Mouse (Mus musculus) hindbrain, embryonic 14.5 days (tissue): ENCODE measurements around the gene Map3k6. TPM values are rescaled to one million over a fixed set of nuclear protein-coding genes. Genes with fewer than 3 reads are reported as not detected.

Experiments
- ATAC-seq: fragments of 200-750 bp; cut with Nextera tagmentation; 2 replicates; pipeline ENCODE4 v1.8.0; 2017; ENCODE audit warnings: moderate number of reproducible peaks, mild to moderate bottlenecking, moderate TSS enrichment, moderate library complexity; ENCODE audit not compliant: low FRiP score
- DNase-seq: peaks from one replicate; pipeline ENCODE4 v3.0.0-alpha.2; 2015; ENCODE audit warnings: low spot score
- H3K27ac ChIP-seq: fragments of 300-500 bp; sonication (generic); 2 replicates; pipeline ENCODE4 v1.5.1; 2014; ENCODE audit warnings: mild to moderate bottlenecking, moderate library complexity
- H3K27me3 ChIP-seq: fragments of 300-500 bp; sonication (generic); 2 replicates; pipeline ENCODE4 v1.6.1; 2014; ENCODE audit warnings: mild to moderate bottlenecking, low read length, mixed read lengths; ENCODE audit not compliant: control insufficient read depth, insufficient read depth
- H3K36me3 ChIP-seq: fragments of 300-500 bp; sonication (generic); replicated peaks from 2 replicates; pipeline ENCODE4 v1.6.1; 2014; ENCODE audit not compliant: control insufficient read depth, insufficient read depth
- H3K4me1 ChIP-seq: fragments of 300-500 bp; sonication (generic); replicated peaks from 2 replicates; pipeline ENCODE4 v1.6.1; 2014; ENCODE audit warnings: antibody characterized with exemption, low read length, mixed read lengths; ENCODE audit not compliant: control insufficient read depth, insufficient read depth
- H3K4me2 ChIP-seq: fragments of 300-500 bp; sonication (generic); replicated peaks from 2 replicates; pipeline ENCODE4 v1.6.1; 2014; ENCODE audit warnings: mild to moderate bottlenecking, moderate library complexity
- H3K4me3 ChIP-seq: fragments of 300-500 bp; sonication (generic); replicated peaks from 2 replicates; pipeline ENCODE4 v1.5.1; 2014; ENCODE audit warnings: mild to moderate bottlenecking, low read length
- H3K9ac ChIP-seq: fragments of 300-500 bp; sonication (generic); 2 replicates; pipeline ENCODE4 v1.6.1; 2014
- H3K9me3 ChIP-seq: fragments of 300-500 bp; sonication (generic); 2 replicates; pipeline ENCODE4 v1.6.1; 2016; ENCODE audit warnings: low read length; ENCODE audit not compliant: control insufficient read depth
- WGBS: fragments of 180-500 bp; shearing (Covaris S2); extraction: QIAGEN DNeasy Blood & Tissue Kit; methylation state at CpG from one replicate; pipeline ENCODE4 v1.1.7; 2014; 5-methylcytosine and 5-hydroxymethylcytosine counted together
- polyA plus RNA-seq: library from polyadenylated mRNA; unstranded; fragments of >200 nt; fragmentation: Nextera tagmentation; extraction: Ambion mirVana; gene quantifications from 2 replicates; pipeline ENCODE4 v1.2.1, GENCODE M21; 2014

Map3k6 gene
- polyA plus RNA-seq, 1 experiment from 2014 or later, result 1.7 TPM

- Histone ChIP-seq H3K27me3 (peaks cover 10% of the 10 kb centered on the region), H3K4me2 (no peak overlapping the region), H3K4me1 (0 out of 2 replicates have a peak, but pooled peaks cover 5% of the 10 kb centered on the region), H3K4me3 (no peak overlapping the region), H3K27ac (no peak overlapping the region), H3K9ac (no peak overlapping the region), H3K36me3 (no peaks in the 10 kb centered on the region), H3K9me3 (no peaks in the 10 kb centered on the region)
- WGBS, result 67% methylated on average over 10 of the region's 10 CpGs
- ATAC-seq (no peak), DNase-seq (no peak)
Measured at GRCm38 (mm10) chr4:133226073-133226472, 14.5 kb upstream of the Map3k6 start.

DNA sequence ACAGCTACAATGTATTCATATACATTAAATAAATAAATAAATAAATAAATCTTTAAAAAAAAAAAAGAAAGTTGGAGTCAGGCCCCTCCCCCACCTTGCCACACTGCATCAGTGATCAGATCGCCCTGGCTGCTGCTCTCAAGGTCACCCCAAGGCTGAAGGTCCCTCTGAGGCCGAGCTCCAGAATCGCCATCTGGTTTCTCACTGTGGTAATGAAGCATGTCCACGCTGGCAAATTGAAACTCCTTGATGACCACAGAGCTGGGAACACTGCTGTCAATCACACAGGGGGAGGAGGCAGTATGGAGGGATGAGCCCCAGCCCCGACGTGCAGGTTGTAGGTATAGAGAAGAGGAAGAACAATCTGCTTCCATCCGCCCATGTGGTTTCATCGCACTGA is 13.0 kb upstream of the Map3k6 start:
- DNase-seq (no peak), ATAC-seq (no peak)
- Histone ChIP-seq H3K4me1 (0 out of 2 replicates have a peak, but pooled peaks cover 5% of the 10 kb centered on the region), H3K9ac (no peak overlapping the region), H3K4me3 (no peak overlapping the region), H3K36me3 (no peaks in the 10 kb centered on the region), H3K9me3 (no peaks in the 10 kb centered on the region), H3K27ac (no peak overlapping the region), H3K4me2 (no peak overlapping the region), H3K27me3 (no peaks in the 10 kb centered on the region)
- WGBS, result 37% methylated on average over 8 of the region's 8 CpGs

- H3K4me3 ChIP-seq, result no peak overlapping the region
- no peak overlapping the region for H3K9ac ChIP-seq
- H3K9me3 ChIP-seq, result no peaks in the 10 kb centered on the region
- H3K4me2 ChIP-seq, result no peak overlapping the region
- ATAC-seq (no peak), DNase-seq (no peak)
- H3K4me1 ChIP-seq, result no peaks in the 10 kb centered on the region
- H3K27ac ChIP-seq, result no peak overlapping the region
- H3K27me3 ChIP-seq, result no peaks in the 10 kb centered on the region
- 42% methylated on average over 8 of the region's 8 CpGs for WGBS
- no peaks in the 10 kb centered on the region for H3K36me3 ChIP-seq
Measured at GRCm38 (mm10) chr4:133229582-133229981, 11.0 kb upstream of the Map3k6 start.

DNA sequence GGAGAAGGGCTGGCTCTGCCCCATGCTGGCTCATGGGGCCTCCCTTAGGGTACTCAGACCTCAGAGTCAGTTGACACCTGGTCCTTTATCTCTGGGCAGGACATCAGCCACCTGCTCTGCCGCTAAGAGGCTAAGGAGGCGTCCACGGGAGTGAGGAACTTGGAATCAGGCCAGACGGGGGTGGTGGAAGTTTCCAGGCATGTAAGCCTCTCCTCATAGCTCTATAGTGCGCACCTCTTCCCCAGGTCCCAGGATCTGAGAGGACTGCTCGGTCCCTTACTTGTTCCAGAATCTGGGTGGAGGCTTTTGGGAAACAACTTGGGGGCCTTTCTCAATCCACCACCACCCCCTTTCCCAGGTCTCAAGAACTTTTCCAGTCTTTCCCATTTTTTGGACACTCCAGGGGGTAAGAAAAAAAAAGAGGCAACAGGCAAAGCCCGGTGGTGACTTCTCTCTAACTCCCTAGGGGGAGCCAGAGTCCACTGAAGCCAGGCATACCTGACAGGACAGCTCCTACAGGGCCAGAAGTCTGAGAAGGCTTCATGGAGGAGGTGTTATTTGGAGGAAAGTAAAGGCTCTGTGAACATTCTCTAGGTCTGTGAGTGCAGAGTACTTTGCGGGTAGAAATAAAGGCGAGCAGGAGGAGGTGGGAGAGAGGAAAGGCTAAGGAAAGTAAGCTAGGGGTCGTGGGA is 7.2 kb upstream of the Map3k6 start:
- Histone ChIP-seq H3K9me3 (no peaks in the 10 kb centered on the region), H3K27ac (no peak overlapping the region), H3K4me1 (no peaks in the 10 kb centered on the region), H3K27me3 (no peaks in the 10 kb centered on the region), H3K36me3 (no peaks in the 10 kb centered on the region), H3K9ac (no peak overlapping the region), H3K4me2 (no peak overlapping the region), H3K4me3 (no peak overlapping the region)
- no peak for ATAC-seq
- DNase-seq, result no peak
- WGBS, result 45% methylated on average over 10 of the region's 10 CpGs

GRCm38 (mm10) chr4:133234771-133235170 is 5.8 kb upstream of the Map3k6 start:
- 62% methylated on average over 5 of the region's 5 CpGs for WGBS
- DNase-seq (no peak), ATAC-seq (no peak)
- Histone ChIP-seq H3K4me3 (no peak overlapping the region), H3K9me3 (no peaks in the 10 kb centered on the region), H3K4me1 (no peaks in the 10 kb centered on the region), H3K9ac (no peak overlapping the region), H3K36me3 (no peaks in the 10 kb centered on the region), H3K27me3 (peaks cover 5% of the 10 kb centered on the region), H3K4me2 (no peak overlapping the region), H3K27ac (no peak overlapping the region)

GRCm38 (mm10) chr4:133235415-133235814 is 5.2 kb upstream of the Map3k6 start:
- 82% methylated on average over 5 of the region's 5 CpGs for WGBS
- no peaks in the 10 kb centered on the region for H3K36me3 ChIP-seq
- no peak for DNase-seq
- no peak overlapping the region for H3K4me3 ChIP-seq
- H3K9me3 ChIP-seq, result no peaks in the 10 kb centered on the region
- H3K27ac ChIP-seq, result no peak overlapping the region
- no peak for ATAC-seq
- peaks cover 11% of the 10 kb centered on the region for H3K27me3 ChIP-seq
- H3K9ac ChIP-seq, result no peak overlapping the region
- no peaks in the 10 kb centered on the region for H3K4me1 ChIP-seq
- H3K4me2 ChIP-seq, result no peak overlapping the region

DNA sequence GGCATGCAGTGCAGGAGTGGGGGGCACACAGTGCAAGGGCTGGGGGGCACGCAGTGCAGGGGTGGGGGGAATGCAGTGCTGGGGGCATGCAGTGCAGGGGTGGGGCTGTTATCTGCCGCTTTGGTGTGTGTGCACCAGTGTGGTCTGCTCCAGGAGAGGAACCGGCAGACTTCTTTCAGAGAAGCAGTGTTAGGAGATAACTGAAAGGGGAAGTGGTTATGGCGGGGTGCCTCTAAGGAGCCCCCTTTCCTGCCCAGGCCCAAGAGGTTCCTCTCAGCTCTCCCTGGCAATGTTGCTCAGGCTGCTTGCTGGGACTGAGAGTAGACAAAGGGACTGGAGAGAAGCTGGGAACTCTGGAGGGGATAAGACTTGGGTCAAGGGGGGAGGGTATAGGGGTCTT is 2.7 kb upstream of the Map3k6 start:
- H3K36me3 ChIP-seq, result no peaks in the 10 kb centered on the region
- WGBS, result 83% methylated on average over 4 of the region's 4 CpGs
- no peaks in the 10 kb centered on the region for H3K9me3 ChIP-seq
- H3K4me3 ChIP-seq, result no peak overlapping the region
- DNase-seq (no peak), ATAC-seq (no peak)
- 0 out of 2 replicates have a peak, but pooled peaks cover 5% of the 10 kb centered on the region for H3K4me1 ChIP-seq
- H3K4me2 ChIP-seq, result no peak overlapping the region
- no peak overlapping the region for H3K27ac ChIP-seq
- H3K9ac ChIP-seq, result no peak overlapping the region
- peaks cover 36% of the 10 kb centered on the region for H3K27me3 ChIP-seq

GRCm38 (mm10) chr4:133240934-133241908 is 603 bp downstream of the Map3k6 start:
- H3K9me3 ChIP-seq, result no peaks in the 10 kb centered on the region
- peak; percentile 79 for DNase-seq
- H3K4me1 ChIP-seq, result 0 out of 2 replicates have a peak, but pooled peaks cover 5% of the 10 kb centered on the region
- peak; percentile 91 for ATAC-seq
- peak overlapping the region; percentile 53 for H3K9ac ChIP-seq
- peak overlapping the region; percentile 69 for H3K4me2 ChIP-seq
- no peaks in the 10 kb centered on the region for H3K36me3 ChIP-seq
- no peak overlapping the region for H3K27ac ChIP-seq
- peak overlapping the region; percentile 45 for H3K4me3 ChIP-seq
- WGBS, result 1% methylated on average over 77 of the region's 78 CpGs
- peaks cover 49% of the 10 kb centered on the region for H3K27me3 ChIP-seq

- 37% methylated on average over 11 of the region's 11 CpGs for WGBS
- 0 out of 2 replicates have a peak, but pooled peaks cover 5% of the 10 kb centered on the region for H3K4me1 ChIP-seq
- H3K4me3 ChIP-seq, result peak overlapping the region; percentile 45
- no peaks in the 10 kb centered on the region for H3K36me3 ChIP-seq
- H3K9me3 ChIP-seq, result no peaks in the 10 kb centered on the region
- ATAC-seq (no peak), DNase-seq (no peak)
- peaks cover 56% of the 10 kb centered on the region for H3K27me3 ChIP-seq
- peak overlapping the region; percentile 69 for H3K4me2 ChIP-seq
- H3K9ac ChIP-seq, result no peak overlapping the region; the same call in 1 of the 2 replicates
- H3K27ac ChIP-seq, result no peak overlapping the region
Measured at GRCm38 (mm10) chr4:133241910-133242309, 1.3 kb downstream of the Map3k6 start.
